ENCODE assay signal across 21 mouse cellular contexts in genomic region chr14:27543838-27544426, GRCm38 (mm10). TPM values are rescaled to one million over a fixed set of nuclear protein-coding genes. Genes with fewer than 3 reads are reported as not detected.
DNase-seq lines count a peak whose midpoint lies in the region; ATAC-seq and TF ChIP-seq lines count a peak whose summit lies in the region.
"Had no signal": no experiment of that assay in that cellular context is flagged by ENCODE, and none has a peak within 500 bp of the region (broad histone marks: within the 10 kb centered on the region; RNA-seq: fewer than 3 reads in every experiment).

No protein-coding gene starts in this region.

- no peaks in the 10 kb centered on the region for H3K27me3 ChIP-seq in forebrain, embryonic 13.5 days
- no peaks in the 10 kb centered on the region for H3K27me3 ChIP-seq in forebrain, embryonic 12.5 days
- H3K27me3 ChIP-seq in hindbrain, postnatal 0 days (ENCODE audit: insufficient read depth, low read length), result no peaks in the 10 kb centered on the region
- no peaks in the 10 kb centered on the region for H3K27me3 ChIP-seq in hindbrain, embryonic 10.5 days (ENCODE audit: insufficient read depth, poor library complexity, severe bottlenecking)
- H3K27me3 ChIP-seq in intestine, embryonic 15.5 days (replicated peaks), result no peaks in the 10 kb centered on the region
- no peaks in the 10 kb centered on the region for H3K27me3 ChIP-seq in intestine, postnatal 0 days (replicated peaks; ENCODE audit: control insufficient read depth, insufficient read depth, low read length)
- H3K27me3 ChIP-seq: heart, embryonic 12.5 days; heart, embryonic 15.5 days had no signal

- TF ChIP-seq CTCF in hindbrain, postnatal 0 days (IDR thresholded peaks at IDR 0.05; ENCODE audit: low read depth), result no peak
- no peak for TF ChIP-seq CTCF in intestine, postnatal 0 days (IDR thresholded peaks at IDR 0.05; ENCODE audit: low read depth)

- H3K4me3 ChIP-seq in forebrain, embryonic 13.5 days, result no peak overlapping the region
- no peak overlapping the region for H3K4me3 ChIP-seq in forebrain, embryonic 12.5 days (replicated peaks)
- no peak overlapping the region for H3K4me3 ChIP-seq in hindbrain, postnatal 0 days (ENCODE audit: low read length)
- H3K4me3 ChIP-seq in hindbrain, embryonic 10.5 days, result no peak overlapping the region
- no peak overlapping the region for H3K4me3 ChIP-seq in intestine, embryonic 15.5 days (replicated peaks)
- no peak overlapping the region for H3K4me3 ChIP-seq in intestine, postnatal 0 days (ENCODE audit: low read depth, low read length)
- H3K4me3 ChIP-seq: heart, embryonic 12.5 days; heart, embryonic 15.5 days had no signal

- no peaks in the 10 kb centered on the region for H3K4me1 ChIP-seq in forebrain, embryonic 13.5 days
- no peaks in the 10 kb centered on the region for H3K4me1 ChIP-seq in forebrain, embryonic 12.5 days
- H3K4me1 ChIP-seq in hindbrain, postnatal 0 days (ENCODE audit: insufficient read depth, low read length), result no peaks in the 10 kb centered on the region
- H3K4me1 ChIP-seq in hindbrain, embryonic 10.5 days (replicated peaks), result no peaks in the 10 kb centered on the region
- no peaks in the 10 kb centered on the region for H3K4me1 ChIP-seq in intestine, embryonic 15.5 days (replicated peaks)
- H3K4me1 ChIP-seq in intestine, postnatal 0 days (replicated peaks; ENCODE audit: control insufficient read depth, insufficient read depth, low read length), result no peaks in the 10 kb centered on the region
- H3K4me1 ChIP-seq: heart, embryonic 12.5 days; heart, embryonic 15.5 days had no signal

- H3K9ac ChIP-seq in forebrain, embryonic 13.5 days, result no peak overlapping the region
- no peak overlapping the region for H3K9ac ChIP-seq in forebrain, embryonic 12.5 days
- H3K9ac ChIP-seq in hindbrain, postnatal 0 days (replicated peaks; ENCODE audit: low read length), result no peak overlapping the region
- H3K9ac ChIP-seq in intestine, embryonic 15.5 days, result no peak overlapping the region
- H3K9ac ChIP-seq in intestine, postnatal 0 days (ENCODE audit: low read depth, low read length), result no peak overlapping the region
- H3K9ac ChIP-seq: heart, embryonic 12.5 days; heart, embryonic 15.5 days; hindbrain, embryonic 14.5 days had no signal

- H3K27ac ChIP-seq in forebrain, embryonic 13.5 days, result no peak overlapping the region
- no peak overlapping the region for H3K27ac ChIP-seq in forebrain, embryonic 12.5 days
- H3K27ac ChIP-seq in hindbrain, postnatal 0 days, result no peak overlapping the region
- no peak overlapping the region for H3K27ac ChIP-seq in hindbrain, embryonic 10.5 days
- H3K27ac ChIP-seq in intestine, embryonic 15.5 days, result no peak overlapping the region
- H3K27ac ChIP-seq in intestine, postnatal 0 days (ENCODE audit: low read depth, low read length), result no peak overlapping the region
- H3K27ac ChIP-seq: heart, embryonic 15.5 days; hindbrain, embryonic 14.5 days had no signal

- H3K9me3 ChIP-seq in forebrain, embryonic 13.5 days (replicated peaks), result peaks cover 7% of the 10 kb centered on the region; the same call in 1 of the 2 replicates
- no peaks in the 10 kb centered on the region; the same call in 1 of the 2 replicates for H3K9me3 ChIP-seq in forebrain, embryonic 12.5 days
- 0 out of 2 replicates have a peak, but pooled peaks cover 3% of the 10 kb centered on the region for H3K9me3 ChIP-seq in hindbrain, postnatal 0 days (ENCODE audit: low read length)
- 0 out of 2 replicates have a peak, but pooled peaks cover 6% of the 10 kb centered on the region for H3K9me3 ChIP-seq in hindbrain, embryonic 10.5 days
- H3K9me3 ChIP-seq in intestine, embryonic 15.5 days, result no peaks in the 10 kb centered on the region
- no peaks in the 10 kb centered on the region for H3K9me3 ChIP-seq in intestine, postnatal 0 days (ENCODE audit: control insufficient read depth)
- H3K9me3 ChIP-seq: heart, embryonic 15.5 days had no signal

- peak; percentile 87 for ATAC-seq in forebrain, embryonic 13.5 days
- ATAC-seq in forebrain, embryonic 12.5 days (ENCODE audit: low FRiP score), result no peak
- ATAC-seq in hindbrain, postnatal 0 days, result no peak
- ATAC-seq in intestine, embryonic 15.5 days, result no peak
- no peak for ATAC-seq in intestine, postnatal 0 days
- ATAC-seq: Patski had no signal

- WGBS in forebrain, embryonic 13.5 days, result 39% methylated on average over 4 of the region's 4 CpGs
- WGBS in forebrain, embryonic 12.5 days, result 42% methylated on average over 4 of the region's 4 CpGs
- 44% methylated on average over 4 of the region's 4 CpGs for WGBS in hindbrain, postnatal 0 days
- 78% methylated on average over 4 of the region's 4 CpGs for WGBS in hindbrain, embryonic 10.5 days
- 76% methylated on average over 4 of the region's 4 CpGs for WGBS in intestine, embryonic 15.5 days
- WGBS in intestine, postnatal 0 days, result 87% methylated on average over 4 of the region's 4 CpGs

- no peak overlapping the region for H3K4me2 ChIP-seq in forebrain, embryonic 13.5 days
- H3K4me2 ChIP-seq in forebrain, embryonic 12.5 days, result no peak overlapping the region
- no peak overlapping the region for H3K4me2 ChIP-seq in hindbrain, postnatal 0 days (ENCODE audit: low read depth, low read length)
- H3K4me2 ChIP-seq in intestine, embryonic 15.5 days (replicated peaks), result no peak overlapping the region
- H3K4me2 ChIP-seq in intestine, postnatal 0 days (replicated peaks; ENCODE audit: low read depth), result no peak overlapping the region
- H3K4me2 ChIP-seq: heart, embryonic 12.5 days; heart, embryonic 15.5 days; hindbrain, embryonic 14.5 days had no signal

- peak; percentile 1 for DNase-seq in hindbrain, postnatal 0 days (ENCODE audit: low spot score)
- no peak for DNase-seq in hindbrain, embryonic 10.5 days (ENCODE audit: low spot score)
- DNase-seq in brain, embryonic 18.5 days (ENCODE audit: low read depth, low spot score), result peak; percentile 28
- DNase-seq: adrenal gland, postnatal 10 days; adrenal gland, postnatal 36 days; cerebellum, adult 18-20 months; cerebellum, adult 9-10 months; cerebellum, postnatal 14 days; gastrocnemius, postnatal 25 days; heart, adult 18-20 months; heart, postnatal 10 days; heart, postnatal 36 days; kidney, adult 18-20 months had no signal

- H3K36me3 ChIP-seq in forebrain, embryonic 13.5 days (ENCODE audit: poor library complexity, severe bottlenecking), result no peaks in the 10 kb centered on the region
- H3K36me3 ChIP-seq in forebrain, embryonic 12.5 days (replicated peaks), result no peaks in the 10 kb centered on the region
- H3K36me3 ChIP-seq in hindbrain, postnatal 0 days (ENCODE audit: insufficient read depth, low read length), result no peaks in the 10 kb centered on the region
- H3K36me3 ChIP-seq in hindbrain, embryonic 10.5 days, result no peaks in the 10 kb centered on the region
- H3K36me3 ChIP-seq in intestine, embryonic 15.5 days, result no peaks in the 10 kb centered on the region
- no peaks in the 10 kb centered on the region for H3K36me3 ChIP-seq in intestine, postnatal 0 days (ENCODE audit: control insufficient read depth, insufficient read depth)
- H3K36me3 ChIP-seq: heart, embryonic 12.5 days; heart, embryonic 15.5 days had no signal

RNA-seq across cellular contexts. Expression of gene Ccdc66, which starts 35.7 kb away (rescaled TPM):
- polyA plus RNA-seq in forebrain, embryonic 13.5 days (2015; fragmentation: Nextera tagmentation; extraction: Ambion mirVana), result 17.3 and 17.7 TPM in 2 replicates
- polyA plus RNA-seq in forebrain, embryonic 12.5 days (2016; fragmentation: Nextera tagmentation; extraction: Ambion mirVana), result 17.3 and 18.6 TPM in 2 replicates
- 2.6 and 3.1 TPM in 2 replicates for total RNA-seq in hindbrain, postnatal 0 days (2014; rRNA removed)
- 5.6 and 9.2 TPM in 2 replicates for polyA plus RNA-seq in hindbrain, postnatal 0 days (2015; fragmentation: Nextera tagmentation; extraction: Ambion mirVana)
- 12.3 and 14.0 TPM in 2 replicates for polyA plus RNA-seq in hindbrain, embryonic 10.5 days (2016; fragmentation: Nextera tagmentation; extraction: Ambion mirVana)
- 7.1 and 8.7 TPM in 2 replicates for polyA plus RNA-seq in intestine, embryonic 15.5 days (2015; fragmentation: Nextera tagmentation; extraction: Ambion mirVana)
- polyA plus RNA-seq in intestine, postnatal 0 days (2015; fragmentation: Nextera tagmentation; extraction: Ambion mirVana), result 2.7 and 4.0 TPM in 2 replicates
